Mouse (Mus musculus) forebrain, embryonic 12.5 days (tissue): ENCODE measurements around the gene Kcnmb4. TPM values are rescaled to one million over a fixed set of nuclear protein-coding genes. Genes with fewer than 3 reads are reported as not detected.

Experiments
- ATAC-seq: fragments of 200-750 bp; cut with Nextera tagmentation; 2 replicates; pipeline ENCODE4 v1.8.0; 2017; ENCODE audit warnings: moderate TSS enrichment; ENCODE audit not compliant: low FRiP score
- H3K27ac ChIP-seq: fragments of 300-500 bp; sonication (generic); 2 replicates; pipeline ENCODE4 v1.5.1; 2016; ENCODE audit warnings: mild to moderate bottlenecking
- H3K27me3 ChIP-seq: fragments of 300-500 bp; sonication (generic); 2 replicates; pipeline ENCODE4 v1.6.1; 2016; ENCODE audit warnings: mild to moderate bottlenecking
- H3K36me3 ChIP-seq: fragments of 300-500 bp; sonication (generic); replicated peaks from 2 replicates; pipeline ENCODE4 v1.6.1; 2016; ENCODE audit warnings: mild to moderate bottlenecking
- H3K4me1 ChIP-seq: fragments of 300-500 bp; sonication (generic); 2 replicates; pipeline ENCODE4 v1.6.1; 2016
- H3K4me2 ChIP-seq: fragments of 300-500 bp; sonication (generic); 2 replicates; pipeline ENCODE4 v1.6.1; 2016; ENCODE audit warnings: mild to moderate bottlenecking, moderate library complexity
- H3K4me3 ChIP-seq: fragments of 300-500 bp; sonication (generic); replicated peaks from 2 replicates; pipeline ENCODE4 v1.5.1; 2016; ENCODE audit warnings: mild to moderate bottlenecking
- H3K9ac ChIP-seq: fragments of 300-500 bp; sonication (generic); 2 replicates; pipeline ENCODE4 v1.6.1; 2016; ENCODE audit warnings: mild to moderate bottlenecking
- H3K9me3 ChIP-seq: fragments of 300-500 bp; sonication (generic); 2 replicates; pipeline ENCODE4 v1.6.1; 2016
- WGBS: fragments of 180-500 bp; shearing (Covaris S2); methylation state at CpG from one replicate; pipeline ENCODE4 v1.1.7; 2016; 5-methylcytosine and 5-hydroxymethylcytosine counted together
- polyA plus RNA-seq: library from polyadenylated mRNA; unstranded; fragments of >200 nt; fragmentation: Nextera tagmentation; extraction: Ambion mirVana; gene quantifications from 2 replicates; pipeline ENCODE4 v1.2.1, GENCODE M21; 2016

The Kcnmb4 gene
- polyA plus RNA-seq, 1 experiment from 2014 or later: 10.9 TPM

DNA sequence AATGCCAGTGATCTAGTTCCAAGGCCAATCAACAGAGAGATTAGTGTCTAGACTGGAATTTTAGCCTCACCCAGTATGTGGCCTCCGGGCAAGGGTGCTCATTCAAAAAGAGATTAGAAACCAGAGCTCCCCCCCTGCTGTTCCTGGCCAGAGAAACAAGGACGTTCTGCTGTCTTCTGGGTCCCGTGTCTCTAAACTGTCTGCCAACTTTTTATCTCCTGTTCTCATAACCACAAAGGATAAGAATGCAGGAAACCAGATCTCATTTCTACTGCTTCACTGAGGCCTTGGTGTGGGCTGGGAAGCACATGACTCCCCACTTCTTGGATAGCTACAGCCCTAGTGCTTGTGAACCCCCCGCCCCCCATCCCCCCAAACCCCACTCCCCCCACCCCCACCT, 79.1 kb downstream of the Kcnmb4 start:
- Histone ChIP-seq H3K27ac (no peak overlapping the region), H3K36me3 (no peaks in the 10 kb centered on the region), H3K9me3 (no peaks in the 10 kb centered on the region), H3K4me2 (no peak overlapping the region), H3K27me3 (no peaks in the 10 kb centered on the region), H3K4me3 (no peak overlapping the region), H3K9ac (no peak overlapping the region), H3K4me1 (no peaks in the 10 kb centered on the region)
- WGBS: 18% methylated on average over 4 of the region's 4 CpGs
- ATAC-seq: no peak

DNA sequence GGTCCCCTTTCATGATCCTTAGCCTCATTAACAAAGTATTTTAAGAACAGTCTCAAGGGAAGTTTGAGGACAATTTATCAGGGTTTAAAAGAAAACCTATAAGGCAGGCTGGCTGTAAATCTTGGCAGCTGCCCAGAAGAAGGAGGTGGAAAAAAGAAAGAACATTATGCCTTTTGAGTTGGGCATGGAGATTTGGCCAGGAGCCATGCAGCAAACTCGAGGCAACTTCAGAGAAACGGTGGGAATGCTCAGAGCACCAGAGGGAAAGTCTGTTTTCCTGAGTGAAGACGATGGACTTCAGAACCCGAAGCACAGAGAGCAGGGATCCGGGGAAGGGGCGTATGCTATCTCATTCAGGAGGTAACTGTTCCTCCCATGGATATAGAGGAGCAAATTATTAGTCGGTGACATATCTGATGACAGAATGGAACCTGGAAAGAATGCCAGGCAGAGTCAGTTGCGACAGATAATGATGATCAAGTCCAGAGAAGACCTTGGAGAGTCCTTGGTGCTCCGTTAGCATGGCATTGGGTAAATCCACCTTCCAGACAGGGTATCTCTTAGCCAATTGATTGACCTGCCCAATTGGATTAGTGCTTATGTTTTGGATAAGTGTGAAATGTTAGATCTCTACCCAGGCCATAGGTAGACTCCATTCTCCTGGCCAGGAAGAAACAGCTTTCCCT, 79.7 kb downstream of the Kcnmb4 start:
- H3K9ac ChIP-seq: no peak overlapping the region
- WGBS: 82% methylated on average over 9 of the region's 9 CpGs
- no peak overlapping the region for H3K4me2 ChIP-seq
- H3K9me3 ChIP-seq: no peaks in the 10 kb centered on the region
- no peaks in the 10 kb centered on the region for H3K36me3 ChIP-seq
- H3K4me1 ChIP-seq: no peaks in the 10 kb centered on the region
- no peak for ATAC-seq
- H3K27ac ChIP-seq: no peak overlapping the region
- H3K27me3 ChIP-seq: no peaks in the 10 kb centered on the region
- H3K4me3 ChIP-seq: no peak overlapping the region

DNA sequence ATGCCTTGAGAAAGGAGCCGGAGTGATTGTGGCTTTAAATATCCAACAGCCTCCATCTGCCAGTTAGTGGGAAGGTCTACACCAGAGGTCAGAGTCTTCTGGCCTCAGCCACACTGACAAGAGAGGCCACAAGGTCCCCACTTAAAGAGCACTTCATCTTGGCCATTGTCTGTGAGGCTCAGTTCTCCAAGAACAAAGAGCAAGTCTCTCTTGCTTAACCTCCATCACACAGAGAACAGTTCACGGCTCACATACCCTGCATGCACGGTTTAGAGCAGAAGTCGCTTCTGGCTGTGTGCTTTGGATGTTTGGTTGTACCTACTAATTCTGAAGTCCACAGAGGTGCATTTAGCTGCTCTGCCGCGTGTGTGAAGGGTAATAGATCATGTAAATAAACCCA, 84.8 kb downstream of the Kcnmb4 start:
- peaks cover 6% of the 10 kb centered on the region; the same call in 1 of the 2 replicates for H3K4me1 ChIP-seq
- H3K9me3 ChIP-seq: no peaks in the 10 kb centered on the region
- no peaks in the 10 kb centered on the region for H3K36me3 ChIP-seq
- WGBS: 50% methylated on average over 6 of the region's 6 CpGs
- H3K4me2 ChIP-seq: no peak overlapping the region
- H3K27me3 ChIP-seq: peaks cover 32% of the 10 kb centered on the region
- H3K4me3 ChIP-seq: no peak overlapping the region
- no peak for ATAC-seq
- H3K9ac ChIP-seq: no peak overlapping the region
- H3K27ac ChIP-seq: no peak overlapping the region

DNA sequence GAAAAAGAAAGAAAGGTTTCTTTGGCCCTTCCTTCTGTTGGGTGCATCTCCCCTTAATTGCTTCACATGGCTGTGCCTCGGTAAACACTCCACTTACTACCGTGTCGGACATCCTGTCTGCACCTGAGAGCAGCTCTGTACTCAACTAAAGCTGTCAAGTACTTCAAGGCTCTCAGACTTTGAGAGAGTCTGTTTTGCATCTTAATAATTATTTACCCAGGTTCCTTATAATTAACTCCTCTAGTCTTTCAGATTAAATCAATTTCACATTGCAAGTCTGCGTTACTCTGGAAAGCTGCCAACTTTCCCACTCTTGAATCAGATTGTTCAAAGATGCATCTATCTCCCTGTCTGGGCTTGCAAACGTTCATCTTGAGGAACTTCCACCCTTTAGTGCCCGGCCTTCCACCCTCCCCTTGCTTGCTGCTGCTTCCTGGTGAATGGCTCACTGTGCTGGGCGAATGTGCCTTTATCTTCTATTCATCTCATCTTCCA, 87.2 kb downstream of the Kcnmb4 start:
- peaks cover 46% of the 10 kb centered on the region for H3K27me3 ChIP-seq
- peak; percentile 33; the same call in 1 of the 2 replicates for ATAC-seq
- H3K4me3 ChIP-seq: no peak overlapping the region
- no peaks in the 10 kb centered on the region for H3K36me3 ChIP-seq
- no peak overlapping the region for H3K27ac ChIP-seq
- H3K4me2 ChIP-seq: no peak overlapping the region
- WGBS: 33% methylated on average over 7 of the region's 7 CpGs
- peaks cover 12% of the 10 kb centered on the region; the same call in 1 of the 2 replicates for H3K4me1 ChIP-seq
- H3K9ac ChIP-seq: no peak overlapping the region
- H3K9me3 ChIP-seq: no peaks in the 10 kb centered on the region

DNA sequence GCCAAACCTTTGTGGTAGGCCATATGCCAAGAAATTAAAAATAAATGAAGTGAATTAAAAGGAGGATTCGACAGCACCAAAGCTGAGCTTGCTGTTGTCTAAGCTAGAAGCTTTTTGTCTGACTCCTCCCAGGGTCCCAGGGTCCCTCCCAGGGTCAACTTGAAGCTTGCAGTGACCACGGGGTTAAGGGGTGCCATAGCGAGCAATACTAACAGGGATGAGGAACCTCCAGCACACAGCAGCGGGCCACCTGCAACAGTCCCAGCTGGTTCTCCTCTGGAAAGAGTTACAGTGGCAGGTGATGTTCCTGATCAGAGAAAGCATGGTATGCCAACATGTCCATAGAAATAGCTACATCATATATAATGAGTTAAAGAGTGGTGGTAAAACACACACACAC, 89.3 kb downstream of the Kcnmb4 start:
- ATAC-seq: no peak
- peaks cover 62% of the 10 kb centered on the region for H3K27me3 ChIP-seq
- WGBS: 76% methylated on average over 4 of the region's 4 CpGs

DNA sequence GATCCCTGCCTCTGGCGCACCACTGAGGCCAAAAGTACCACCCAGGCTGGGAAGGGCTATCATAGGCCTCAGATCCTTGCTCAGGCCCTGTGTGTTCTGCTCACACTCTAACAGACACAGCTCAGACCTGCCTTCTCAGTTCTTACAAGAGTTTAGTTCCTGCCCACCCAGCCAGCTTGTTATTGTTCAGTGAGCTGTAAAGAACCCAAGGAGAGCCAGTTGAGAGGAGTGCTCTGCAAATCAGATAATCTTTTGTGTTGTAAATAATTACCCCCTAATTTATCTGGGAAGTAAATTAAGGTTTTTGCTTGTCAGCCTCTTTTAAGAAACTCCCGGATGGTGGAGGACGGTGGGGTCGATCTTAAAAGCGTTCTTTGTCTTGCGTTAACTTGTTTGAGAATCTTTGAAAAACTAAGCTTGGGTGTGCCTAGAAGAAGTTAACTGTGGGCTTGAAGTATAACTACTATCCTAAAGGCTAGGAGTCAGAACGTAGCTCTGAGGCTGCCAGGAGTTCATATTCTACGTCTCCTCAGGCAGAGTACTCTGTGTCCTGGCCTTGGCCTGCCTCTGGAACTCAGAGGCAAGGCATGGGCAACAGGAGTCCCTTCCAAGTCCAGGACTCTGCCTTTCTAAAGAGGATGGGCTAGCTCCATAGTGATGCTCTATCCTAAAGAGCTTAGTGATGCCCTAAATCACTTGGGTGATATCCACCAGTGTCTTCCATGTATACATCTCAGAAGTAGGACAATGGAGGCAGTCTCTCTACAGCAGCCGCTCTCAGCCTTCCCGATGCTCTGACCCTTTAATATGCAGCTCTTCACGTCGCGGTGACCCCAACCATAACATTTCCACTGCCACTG, 90.6 kb downstream of the Kcnmb4 start:
- H3K27me3 ChIP-seq: peaks cover 65% of the 10 kb centered on the region
- no peak overlapping the region for H3K27ac ChIP-seq
- 35% methylated on average over 13 of the region's 13 CpGs for WGBS
- peaks cover 12% of the 10 kb centered on the region; the same call in 1 of the 2 replicates for H3K4me1 ChIP-seq
- no peaks in the 10 kb centered on the region for H3K36me3 ChIP-seq
- no peaks in the 10 kb centered on the region for H3K9me3 ChIP-seq
- H3K9ac ChIP-seq: no peak overlapping the region
- H3K4me2 ChIP-seq: no peak overlapping the region
- ATAC-seq: peak; percentile 85
- no peak overlapping the region for H3K4me3 ChIP-seq

More for the DNA sequence above, 89.3 kb downstream of the Kcnmb4 start:
- Histone ChIP-seq H3K4me1 (peaks cover 12% of the 10 kb centered on the region; the same call in 1 of the 2 replicates), H3K4me3 (no peak overlapping the region), H3K9ac (no peak overlapping the region), H3K27ac (no peak overlapping the region), H3K9me3 (no peaks in the 10 kb centered on the region), H3K4me2 (no peak overlapping the region), H3K36me3 (no peaks in the 10 kb centered on the region)

DNA sequence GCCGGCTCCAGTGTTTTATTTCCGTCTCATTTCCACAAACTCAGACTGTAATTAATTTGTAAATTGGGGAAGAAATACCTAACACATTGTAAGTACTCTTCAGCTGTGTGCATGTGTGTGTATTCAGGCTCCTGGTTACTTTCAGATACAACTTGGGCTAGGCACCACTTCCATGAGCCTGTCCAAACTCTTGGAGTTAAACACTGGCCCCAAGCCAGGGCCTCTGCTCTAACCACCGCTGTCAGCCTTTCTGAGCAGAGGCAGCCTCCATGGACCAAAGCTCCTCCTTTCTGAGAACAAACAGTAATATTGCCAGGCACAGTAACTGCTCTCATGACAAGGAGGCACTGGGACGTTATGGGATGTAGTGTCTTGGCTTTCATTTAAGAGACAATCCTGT, 96.8 kb downstream of the Kcnmb4 start:
- no peak overlapping the region for H3K27ac ChIP-seq
- ATAC-seq: no peak
- no peaks in the 10 kb centered on the region for H3K9me3 ChIP-seq
- 82% methylated on average over 4 of the region's 4 CpGs for WGBS
- no peak overlapping the region for H3K4me2 ChIP-seq
- H3K4me1 ChIP-seq: no peaks in the 10 kb centered on the region
- no peak overlapping the region for H3K9ac ChIP-seq
- peaks cover 24% of the 10 kb centered on the region for H3K27me3 ChIP-seq
- no peaks in the 10 kb centered on the region for H3K36me3 ChIP-seq
- no peak overlapping the region for H3K4me3 ChIP-seq

DNA sequence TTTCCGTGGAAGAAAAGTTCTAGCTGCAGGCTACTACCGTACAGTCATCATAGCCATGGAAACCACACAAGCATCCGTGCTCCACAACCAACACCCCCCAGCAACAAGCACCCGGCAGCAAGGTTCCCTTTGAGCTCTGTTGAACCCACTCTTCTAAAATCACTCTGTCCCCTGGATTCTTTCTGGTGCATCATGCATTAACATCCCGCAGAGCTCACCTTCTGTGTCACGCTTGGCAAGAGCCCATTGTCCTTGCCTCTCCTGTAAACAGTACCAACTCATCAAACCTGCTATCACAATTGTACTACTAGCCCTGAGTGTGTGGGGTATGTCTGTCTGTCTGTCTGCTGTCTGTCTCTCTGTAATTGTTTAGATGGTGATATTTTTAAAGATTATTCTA, 99.6 kb downstream of the Kcnmb4 start:
- no peaks in the 10 kb centered on the region for H3K36me3 ChIP-seq
- H3K9me3 ChIP-seq: no peaks in the 10 kb centered on the region
- H3K27me3 ChIP-seq: 0 out of 2 replicates have a peak, but pooled peaks cover 2% of the 10 kb centered on the region
- WGBS: 92% methylated on average over 6 of the region's 6 CpGs
- ATAC-seq: no peak
- H3K9ac ChIP-seq: no peak overlapping the region
- H3K4me2 ChIP-seq: no peak overlapping the region
- peaks cover 10% of the 10 kb centered on the region for H3K4me1 ChIP-seq
- H3K4me3 ChIP-seq: no peak overlapping the region
- no peak overlapping the region for H3K27ac ChIP-seq

DNA sequence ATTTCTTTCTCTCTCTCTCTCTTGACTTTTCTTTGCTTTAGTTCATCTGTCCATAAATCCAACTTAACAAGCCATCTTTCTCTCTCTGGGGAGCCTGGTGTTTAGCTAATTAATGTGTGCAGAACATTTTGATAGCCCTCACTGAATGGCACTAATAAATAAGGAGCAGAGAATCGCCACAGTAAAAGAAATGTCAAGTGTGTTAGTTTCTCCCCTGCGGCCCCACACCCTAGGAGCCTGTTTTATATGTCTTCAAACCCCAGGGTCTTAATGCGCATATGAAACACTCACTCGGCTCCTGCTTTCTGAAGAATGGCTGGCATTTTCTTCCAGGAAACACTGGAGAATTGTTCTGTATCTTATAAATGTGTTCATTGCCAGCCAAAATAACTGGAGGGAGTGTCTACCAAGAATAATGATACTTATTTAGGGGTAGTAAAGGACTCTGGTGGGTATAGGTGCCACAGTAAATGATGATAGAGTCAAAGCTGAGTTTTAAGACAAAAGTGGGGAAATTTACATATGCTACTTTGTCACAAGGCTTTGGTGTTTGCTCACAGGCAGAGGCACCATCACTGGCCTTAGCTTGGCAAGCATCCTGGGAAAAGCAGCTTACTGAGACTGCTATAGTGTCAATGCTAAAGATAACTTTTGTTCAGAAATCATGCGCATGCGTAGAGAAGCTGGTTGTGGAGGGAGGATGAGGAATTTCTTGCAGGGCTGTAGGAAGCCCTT, 102.5 kb downstream of the Kcnmb4 start:
- Histone ChIP-seq H3K9me3 (no peaks in the 10 kb centered on the region), H3K27ac (no peak overlapping the region), H3K9ac (no peak overlapping the region), H3K4me1 (peaks cover 10% of the 10 kb centered on the region), H3K27me3 (no peaks in the 10 kb centered on the region), H3K4me3 (no peak overlapping the region), H3K4me2 (no peak overlapping the region), H3K36me3 (no peaks in the 10 kb centered on the region)
- no peak for ATAC-seq
- WGBS: 29% methylated on average over 6 of the region's 6 CpGs

Other genes with a start within 250 kb of the Kcnmb4 start
- 2.8 and 2.9 TPM in 2 replicates for gene Ptprb, start 198.4 kb downstream of the Kcnmb4 start, polyA plus RNA-seq
- gene Cnot2, start 107.6 kb upstream of the Kcnmb4 start, polyA plus RNA-seq: 124 and 125 TPM in 2 replicates